Mouse (Mus musculus) spleen, adult 12 weeks (tissue): ENCODE measurements around the gene 1700013G24Rik.

Experiments used
- DNase-seq: peaks from one replicate; pipeline ENCODE4 v3.0.0; 2022; ENCODE audit warnings: low spot score

1700013G24Rik gene

DNA sequence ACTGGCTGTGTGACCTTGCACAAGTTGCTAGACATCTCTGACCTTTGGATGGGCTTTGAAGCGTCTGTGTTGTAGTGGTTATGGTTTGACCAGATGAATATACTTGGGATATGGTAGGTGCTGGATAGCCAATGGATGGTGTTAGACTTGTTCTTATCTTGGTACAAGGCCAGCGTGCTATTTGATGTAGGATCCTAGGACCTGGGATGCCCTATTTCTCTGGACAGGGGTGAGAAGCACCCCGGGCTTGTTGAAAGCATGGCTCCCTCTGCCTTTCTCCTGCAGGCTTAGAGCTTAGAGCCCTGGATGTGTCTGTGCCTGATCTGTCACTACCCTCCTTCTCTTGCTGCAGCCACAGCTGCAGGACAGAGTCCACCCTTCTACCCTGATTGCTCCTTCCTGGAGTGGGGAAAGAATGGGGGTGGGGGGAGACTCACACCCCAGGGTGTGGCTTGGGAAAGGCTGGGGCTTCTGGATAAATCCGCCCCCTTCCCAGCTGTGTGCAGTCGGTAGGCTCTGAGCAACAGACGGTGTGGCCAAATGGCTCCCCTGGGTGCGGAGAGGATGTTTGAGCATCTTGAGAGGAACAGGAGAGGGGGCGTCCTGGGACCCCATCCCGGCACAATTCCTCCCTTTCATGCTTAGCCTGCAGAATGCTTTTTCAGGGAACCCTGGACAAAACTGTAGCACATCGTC, 23.1 kb downstream of the 1700013G24Rik start:
- DNase-seq, result no peak

DNA sequence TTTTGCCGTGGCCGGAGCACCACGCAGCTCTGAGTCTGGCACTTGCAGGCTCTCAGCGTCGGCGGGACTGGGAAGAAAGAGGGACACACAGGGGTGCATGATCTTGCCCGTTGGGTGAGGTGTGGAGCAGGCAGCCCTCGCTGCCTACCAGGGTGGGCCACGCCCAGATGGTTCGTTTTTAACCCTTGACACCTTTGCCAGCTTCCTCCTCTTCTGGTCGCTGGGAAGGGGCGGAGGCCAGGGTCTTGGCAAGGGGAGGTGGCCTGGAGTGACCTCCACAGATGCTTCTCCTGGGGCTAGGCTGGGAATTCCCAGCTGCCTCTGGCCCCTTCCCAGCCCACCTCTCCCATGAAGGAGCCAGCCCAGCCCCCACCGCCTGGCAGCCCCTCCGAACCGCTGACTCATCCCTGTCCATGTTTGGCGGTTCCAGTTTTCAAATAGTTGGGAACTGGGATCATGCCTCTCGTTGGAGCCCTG, 23.7 kb downstream of the 1700013G24Rik start:
- DNase-seq, result no peak

DNA sequence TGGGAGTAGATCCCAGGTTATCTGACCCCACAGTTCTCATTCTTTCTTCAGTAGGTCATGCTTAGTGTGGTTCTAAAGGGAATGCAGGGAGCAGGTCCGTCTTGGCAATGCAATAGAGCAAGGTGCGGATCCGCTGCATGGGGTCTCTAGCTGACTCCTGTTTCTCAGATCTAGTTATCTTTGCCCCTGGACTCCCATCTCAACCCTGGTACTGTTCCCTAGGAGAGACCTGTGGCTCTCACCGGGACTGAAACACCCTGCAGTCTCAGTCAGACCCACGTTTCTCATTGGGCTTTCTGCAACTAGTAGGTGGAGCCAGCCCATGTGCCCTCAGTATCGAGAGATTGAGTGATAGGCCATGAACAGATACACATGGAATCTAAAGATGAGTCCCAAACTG, 24.5 kb downstream of the 1700013G24Rik start:
- DNase-seq, result no peak

DNA sequence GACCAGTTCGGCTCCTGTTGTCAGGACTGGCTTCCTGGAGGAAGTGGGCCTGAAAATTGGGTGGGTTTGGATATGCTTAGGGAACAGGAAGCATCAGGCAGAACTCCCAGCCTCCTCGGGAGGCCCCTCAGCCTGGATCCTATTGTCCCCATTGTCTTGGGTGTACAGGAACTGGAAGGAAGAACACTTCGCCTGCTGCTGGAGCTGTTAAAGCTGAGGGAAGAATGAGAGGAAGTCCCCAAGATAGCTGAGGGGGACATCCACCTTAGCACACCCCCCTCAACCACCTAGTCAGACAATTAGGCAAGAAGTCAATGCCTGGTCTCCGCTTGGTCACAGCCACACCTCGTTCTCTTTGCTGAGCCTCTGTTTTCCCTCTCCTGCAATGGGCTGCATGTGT, 25.2 kb downstream of the 1700013G24Rik start:
- no peak for DNase-seq

DNA sequence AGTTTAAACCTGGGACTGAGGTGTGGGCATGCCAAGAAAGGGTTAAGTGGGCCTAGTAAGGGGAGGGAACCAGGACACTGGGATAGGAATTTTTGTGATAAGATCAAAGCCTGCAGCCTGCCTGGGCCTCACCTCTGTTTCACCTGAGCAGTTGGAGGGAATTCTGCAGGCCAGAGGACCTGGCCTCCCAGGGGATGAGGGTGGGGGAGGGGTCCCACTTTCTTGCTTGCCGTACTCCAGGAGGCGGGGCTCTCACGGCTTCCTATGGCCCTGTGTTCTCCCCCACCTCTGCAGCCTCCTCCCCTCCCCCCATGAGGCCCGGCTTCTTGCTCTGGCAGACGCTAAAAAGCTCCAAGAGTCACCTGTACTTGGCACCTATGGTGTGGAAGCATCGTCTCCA, 26.7 kb downstream of the 1700013G24Rik start:
- DNase-seq, result no peak

DNA sequence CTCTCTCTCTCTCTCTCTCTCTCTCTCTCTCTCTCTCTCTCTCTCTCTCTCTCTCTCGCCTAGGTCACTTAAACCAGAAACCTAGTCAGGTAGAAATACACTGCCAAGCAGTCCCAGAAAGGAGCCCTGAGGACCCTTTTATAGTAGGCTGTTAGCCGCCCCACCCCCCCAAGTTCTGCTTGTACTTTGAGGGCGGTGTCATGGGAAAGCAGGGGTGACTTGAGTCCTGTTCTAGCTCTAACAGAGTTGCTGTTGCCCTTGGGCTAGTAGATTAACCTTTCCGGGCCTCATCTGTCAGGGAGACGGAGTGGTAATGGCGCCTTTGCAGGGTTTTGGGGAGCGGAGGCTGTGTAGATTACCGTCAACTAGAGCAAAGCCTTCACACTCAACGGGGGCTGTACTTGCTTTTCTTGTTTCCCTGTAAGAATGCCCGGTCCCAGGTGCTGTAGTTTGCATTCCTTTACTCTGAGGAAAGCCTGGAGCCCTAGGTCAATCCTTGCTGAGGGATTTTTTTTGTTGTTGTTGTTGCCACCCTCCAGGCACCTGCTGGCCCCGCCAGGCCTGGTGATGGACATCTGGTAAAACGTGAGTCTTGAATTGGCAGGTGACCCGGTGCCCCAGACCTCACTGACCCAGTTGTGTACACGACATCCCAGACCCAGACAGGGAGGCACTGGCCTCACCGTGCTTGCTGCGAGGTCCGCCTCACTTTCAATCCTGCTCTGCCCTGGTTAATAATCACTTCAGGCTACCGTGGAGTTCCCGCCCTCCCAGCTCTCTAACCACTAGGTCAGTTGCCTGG, 27.3 kb downstream of the 1700013G24Rik start:
- no peak for DNase-seq

DNA sequence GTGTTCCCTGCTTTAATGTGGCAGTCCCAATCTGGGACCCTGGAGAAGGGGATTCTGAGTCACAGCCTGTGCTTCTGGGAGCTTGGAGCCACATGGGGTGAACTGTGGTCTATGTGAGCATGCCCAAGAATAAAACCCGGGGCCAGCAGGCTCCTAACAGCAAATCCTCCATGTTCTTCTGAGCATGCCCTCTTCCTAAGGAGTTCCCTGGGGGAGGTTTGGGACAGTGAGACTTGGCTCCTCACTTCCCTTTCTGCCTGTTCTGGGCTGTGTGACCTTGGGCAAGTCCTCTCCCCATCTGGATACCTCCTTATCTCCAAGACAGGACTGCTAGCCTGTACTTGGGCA, 27.9 kb downstream of the 1700013G24Rik start:
- DNase-seq, result no peak

DNA sequence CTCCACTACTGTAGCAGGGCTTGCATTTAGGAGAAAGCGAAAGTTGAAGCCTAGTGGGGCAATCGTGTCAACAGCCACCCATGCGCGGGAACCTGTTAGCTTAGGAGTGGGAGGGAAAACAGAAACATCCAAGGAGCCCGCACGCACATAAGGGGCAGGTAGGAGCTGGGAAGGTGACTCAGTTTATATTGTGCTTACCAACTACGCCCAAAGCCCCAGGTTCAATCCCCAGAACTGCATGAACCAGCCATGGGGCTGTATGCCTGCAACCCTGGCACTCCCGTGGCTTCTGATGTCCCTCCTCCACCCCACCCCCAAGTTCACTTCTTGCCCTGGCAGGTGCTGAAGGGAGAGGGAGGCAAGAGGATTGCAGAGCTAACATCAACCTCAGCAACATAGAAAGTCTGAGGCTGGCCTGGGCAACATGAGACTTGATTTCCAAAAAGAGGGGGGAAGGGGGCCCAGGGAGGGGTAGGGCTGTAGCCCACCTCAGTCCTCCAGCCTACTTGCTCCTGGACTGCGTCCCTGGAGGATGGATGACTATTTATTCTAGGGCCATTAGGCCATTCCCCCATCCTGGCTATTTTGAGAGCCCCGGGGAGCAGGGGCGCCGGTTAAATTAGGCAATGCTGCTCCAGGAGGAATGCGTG, 28.4 kb downstream of the 1700013G24Rik start:
- DNase-seq, result no peak

DNA sequence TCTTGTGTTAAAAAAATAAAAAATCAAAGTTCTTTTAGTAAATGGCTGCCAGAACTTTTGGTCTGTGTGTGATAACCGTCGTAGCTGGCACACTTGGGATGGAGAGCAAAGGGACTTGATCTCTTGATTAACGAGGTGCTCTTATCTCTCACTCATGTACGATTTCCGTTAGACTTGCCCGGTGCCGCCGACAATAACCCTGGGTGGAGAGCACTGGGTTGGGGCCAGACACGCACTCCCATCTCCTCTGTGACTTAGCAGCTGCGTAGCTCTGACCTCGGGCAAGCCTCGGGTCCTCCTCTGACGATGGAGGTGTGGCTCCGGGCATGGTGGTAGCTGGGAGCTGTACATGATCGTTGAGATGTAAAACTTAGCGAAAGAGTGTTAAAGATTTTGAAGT, 30.8 kb downstream of the 1700013G24Rik start:
- DNase-seq, result no peak

DNA sequence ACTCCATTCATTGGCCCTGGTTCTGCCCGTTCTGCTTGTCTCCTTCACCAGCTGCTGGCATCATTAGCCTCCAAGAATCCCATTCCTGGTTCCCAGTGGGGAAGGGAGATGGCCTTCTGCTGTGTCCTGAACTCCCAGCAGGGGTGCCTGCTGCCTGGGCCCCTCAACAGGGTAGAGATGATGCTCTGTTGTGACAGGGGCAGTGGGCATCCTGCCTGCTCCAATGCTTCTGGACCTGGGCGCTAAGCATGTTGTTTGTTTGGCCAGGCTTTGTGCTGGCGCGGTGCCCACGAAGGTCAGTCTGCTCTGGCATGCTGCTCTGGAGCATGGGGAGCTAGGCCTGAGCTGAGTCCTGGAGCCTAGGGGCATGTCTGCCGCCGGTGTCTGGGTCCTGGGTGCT, 31.5 kb downstream of the 1700013G24Rik start:
- DNase-seq, result no peak

DNA sequence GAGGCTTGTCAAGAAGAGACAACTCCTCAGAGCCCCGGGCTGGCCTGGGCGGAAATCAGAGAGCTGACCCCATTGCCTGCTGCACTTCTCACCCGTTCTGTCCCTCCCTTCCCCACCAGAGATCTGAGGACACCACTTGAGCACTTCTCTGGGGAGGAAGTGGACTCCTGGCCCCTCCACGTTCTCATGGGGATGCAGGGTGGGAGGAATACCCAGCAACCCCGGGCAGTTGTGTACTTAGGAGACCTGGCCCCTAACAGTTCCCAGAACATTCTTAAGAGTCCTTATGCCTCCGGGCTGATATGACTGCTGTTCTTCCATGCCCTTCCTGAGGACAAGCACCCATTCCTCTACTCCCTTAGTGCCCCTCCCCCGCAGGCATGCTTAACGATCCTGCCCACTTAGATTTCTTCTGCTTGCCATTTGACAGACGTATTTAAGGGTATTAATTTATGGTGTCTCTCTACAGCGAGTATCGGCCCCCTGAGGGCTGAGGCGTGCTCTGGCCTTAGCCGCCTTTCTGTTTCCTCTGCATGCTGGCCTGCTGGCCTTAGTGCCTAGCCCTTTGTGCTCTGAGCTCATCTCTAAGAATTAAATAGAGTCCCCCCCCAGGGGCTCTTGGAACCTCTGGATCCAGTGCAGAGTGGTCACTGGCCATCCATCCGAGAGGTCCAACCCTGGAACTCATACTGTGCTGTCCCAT, 32.3 kb downstream of the 1700013G24Rik start:
- no peak for DNase-seq

DNA sequence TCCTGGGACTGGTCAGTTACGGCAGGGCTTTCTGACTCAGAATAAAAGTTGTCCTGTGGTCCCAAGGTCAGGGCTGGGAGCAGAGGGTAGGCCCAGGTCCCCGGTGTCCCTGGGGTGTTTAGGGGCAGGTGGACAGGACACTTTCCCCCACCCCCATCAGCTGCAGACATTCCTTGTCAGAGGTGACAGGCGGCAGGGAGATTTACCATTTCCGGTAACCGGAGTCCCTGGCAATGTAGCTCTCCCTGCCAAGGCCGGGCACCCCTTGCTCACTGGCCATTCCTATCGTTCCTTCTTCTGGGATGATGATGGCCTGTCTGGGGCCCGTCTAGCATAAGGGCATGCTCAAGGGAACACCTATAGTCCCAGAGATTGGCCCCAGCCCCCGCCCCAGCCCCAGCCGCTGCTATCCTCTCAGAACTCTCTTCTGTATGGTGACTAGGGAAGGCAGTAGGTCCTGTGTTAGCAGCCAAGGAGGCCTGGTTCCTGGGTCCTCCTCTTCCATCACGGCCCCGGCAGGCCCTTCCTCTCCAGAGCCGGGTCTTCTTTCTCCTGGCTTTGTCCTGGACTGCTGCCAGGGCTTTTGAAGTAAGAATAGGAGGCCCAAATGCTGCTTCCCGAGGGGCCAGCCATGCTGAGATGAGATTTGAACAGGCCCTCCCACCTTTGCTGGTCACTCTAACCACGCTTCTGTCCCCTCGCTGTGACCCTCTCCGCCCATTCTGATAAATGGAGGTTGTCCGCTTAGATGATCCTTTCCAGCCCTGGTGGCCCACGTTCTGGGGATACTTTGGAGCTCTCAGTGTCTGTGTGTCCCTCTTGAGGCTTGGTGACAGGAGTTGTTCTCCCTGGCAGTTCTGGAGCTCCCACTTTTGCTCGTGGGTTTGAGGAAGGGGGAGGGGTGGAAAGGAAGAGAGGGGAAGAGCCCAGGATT, 33.3 kb downstream of the 1700013G24Rik start:
- DNase-seq, result no peak

DNA sequence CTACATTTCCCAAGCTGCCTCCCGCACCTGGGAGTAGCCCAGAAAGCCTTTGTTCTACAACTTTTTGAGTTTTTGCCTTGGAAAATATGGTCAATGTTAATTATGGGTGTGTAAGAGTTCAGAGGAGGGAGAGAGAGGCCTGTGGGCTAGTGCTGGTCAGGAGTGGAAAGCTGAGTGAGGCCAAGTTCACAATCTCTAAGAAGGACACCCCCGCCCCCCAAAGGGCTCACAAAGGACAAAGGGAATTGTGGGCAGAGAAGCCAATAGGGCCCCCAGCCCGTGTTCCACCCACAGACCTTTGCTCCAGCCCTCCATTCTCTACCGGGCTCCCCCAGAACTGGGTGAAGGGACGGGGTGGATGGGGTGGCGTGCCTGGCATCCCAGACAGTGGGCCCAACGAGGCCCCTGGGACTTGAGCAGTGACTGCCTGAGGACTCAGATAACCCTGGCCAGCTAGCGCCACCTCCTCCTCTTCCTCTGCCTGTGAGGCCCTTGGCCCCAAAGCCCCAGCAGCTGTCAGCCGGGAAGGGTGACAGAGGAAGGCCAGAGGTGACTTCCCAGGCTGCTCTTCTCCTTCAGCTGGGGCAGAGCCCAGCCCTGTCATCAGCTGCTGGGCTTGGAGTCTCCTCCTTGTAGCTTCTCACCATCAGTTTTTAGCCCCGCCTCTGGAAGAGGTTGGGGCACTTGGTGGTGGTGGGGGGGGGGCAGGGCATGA, 34.4 kb downstream of the 1700013G24Rik start:
- DNase-seq, result no peak

DNA sequence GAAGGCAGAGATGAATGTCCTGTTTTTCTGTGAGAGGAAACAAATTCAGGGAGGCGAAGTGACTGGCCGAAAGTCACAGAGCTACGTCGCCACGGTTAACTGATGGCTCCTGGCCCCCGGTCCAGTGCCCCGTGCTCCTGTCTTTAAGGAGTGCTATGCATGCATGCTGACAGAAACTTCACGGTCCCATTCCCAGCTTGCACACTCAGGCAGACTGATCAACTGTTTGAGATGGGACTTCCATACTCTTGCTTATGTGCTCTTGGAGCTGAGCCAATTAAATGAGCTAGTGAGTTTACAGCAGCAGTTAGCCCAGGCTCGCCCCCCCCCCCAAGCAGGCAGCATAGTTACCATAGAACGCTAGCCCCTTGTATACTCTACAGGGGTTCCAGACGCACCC, 35.0 kb downstream of the 1700013G24Rik start:
- DNase-seq, result no peak

DNA sequence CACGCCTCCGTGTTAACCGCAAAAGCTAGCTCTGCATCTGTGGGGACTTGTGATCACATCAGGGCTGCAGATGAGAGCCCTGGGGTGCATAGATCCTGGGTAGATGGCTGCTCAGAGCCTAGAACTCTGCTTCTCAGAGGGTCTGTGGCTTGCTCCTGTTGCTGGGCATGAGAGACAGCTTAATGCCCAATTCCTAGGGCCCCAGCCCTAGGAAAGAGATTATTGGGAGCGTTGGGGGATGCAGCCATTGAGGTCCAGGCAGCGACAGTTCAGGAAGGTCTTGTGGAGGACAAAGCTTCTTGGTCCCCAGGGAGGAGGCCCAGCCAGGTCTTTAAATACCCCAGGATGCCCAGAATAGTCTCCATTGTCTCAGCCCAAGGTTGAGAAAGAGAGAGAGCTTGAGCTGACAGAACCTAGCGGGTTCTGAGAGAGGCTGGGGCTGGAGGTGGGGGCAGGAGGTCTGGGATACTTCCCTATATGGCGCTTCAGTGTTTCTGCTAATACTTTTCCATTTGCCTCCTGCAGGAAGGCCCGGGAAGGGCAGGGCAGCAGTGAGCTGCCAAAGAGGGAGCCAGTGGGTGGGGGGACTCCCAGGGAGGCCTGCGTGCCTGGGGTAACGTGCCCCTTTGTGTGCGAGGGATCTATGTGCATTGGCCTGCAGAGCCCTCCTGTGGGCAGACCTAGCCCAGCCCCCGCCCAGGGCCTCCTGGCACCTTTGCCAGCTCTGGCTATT, 35.7 kb downstream of the 1700013G24Rik start:
- no peak for DNase-seq

DNA sequence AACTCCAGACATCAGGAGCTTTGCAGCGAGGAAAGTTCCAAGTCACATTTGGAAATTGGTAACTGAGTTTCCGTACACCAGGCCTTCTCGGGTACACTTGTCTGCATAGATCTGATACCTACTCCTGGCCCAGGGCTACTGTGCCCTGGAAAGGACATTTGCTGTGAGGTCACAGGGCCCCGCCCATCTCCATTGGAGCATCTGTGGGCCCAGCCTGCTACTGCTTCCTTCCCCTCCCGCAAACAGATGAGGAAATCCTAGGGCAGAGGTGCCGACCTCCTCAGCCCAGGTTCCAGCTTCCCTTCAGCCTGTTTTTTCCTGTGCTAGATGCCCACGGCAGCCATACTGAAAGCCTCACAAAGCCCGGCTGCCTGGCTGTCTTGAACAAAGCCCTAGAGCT, 36.9 kb downstream of the 1700013G24Rik start:
- DNase-seq, result no peak

DNA sequence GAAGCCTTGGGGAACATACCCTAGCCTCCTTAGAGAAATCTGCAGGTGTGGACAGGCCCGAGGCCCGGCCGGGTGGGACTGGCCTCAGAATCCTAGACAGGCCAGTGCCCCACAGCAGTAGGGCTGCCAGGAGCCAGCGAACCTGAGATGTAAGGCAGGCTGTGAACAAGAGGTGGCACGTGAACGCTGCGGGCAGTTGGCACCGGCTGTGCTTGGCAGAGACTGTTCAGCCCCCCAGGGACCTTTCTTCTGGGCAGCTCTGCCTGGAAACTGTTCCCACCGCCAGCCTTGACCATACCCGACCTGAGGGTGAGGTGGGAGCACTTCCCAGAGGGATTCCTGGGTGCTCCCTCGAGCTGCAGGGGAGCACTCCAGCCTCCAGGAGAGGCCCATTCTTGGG, 39.5 kb downstream of the 1700013G24Rik start:
- no peak for DNase-seq

DNA sequence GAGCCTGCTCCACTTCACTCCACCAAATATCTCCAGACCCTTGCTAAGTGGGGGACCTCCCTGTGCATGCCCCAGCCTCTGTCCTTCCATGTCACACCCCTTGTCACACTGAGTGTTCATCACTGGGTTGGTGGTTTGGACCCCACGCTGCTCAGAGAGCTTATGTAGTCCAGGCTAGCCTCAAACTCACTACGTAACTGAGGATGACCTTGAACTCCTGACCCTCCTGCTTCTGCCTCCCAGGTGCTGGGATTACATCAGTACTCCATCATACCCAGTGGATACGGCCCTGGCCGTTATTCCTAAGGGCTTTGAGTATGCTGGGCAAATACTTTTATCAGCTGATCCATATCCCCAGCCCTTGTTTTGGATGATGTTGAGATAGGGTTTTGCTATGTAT, 40.1 kb downstream of the 1700013G24Rik start:
- DNase-seq, result no peak

DNA sequence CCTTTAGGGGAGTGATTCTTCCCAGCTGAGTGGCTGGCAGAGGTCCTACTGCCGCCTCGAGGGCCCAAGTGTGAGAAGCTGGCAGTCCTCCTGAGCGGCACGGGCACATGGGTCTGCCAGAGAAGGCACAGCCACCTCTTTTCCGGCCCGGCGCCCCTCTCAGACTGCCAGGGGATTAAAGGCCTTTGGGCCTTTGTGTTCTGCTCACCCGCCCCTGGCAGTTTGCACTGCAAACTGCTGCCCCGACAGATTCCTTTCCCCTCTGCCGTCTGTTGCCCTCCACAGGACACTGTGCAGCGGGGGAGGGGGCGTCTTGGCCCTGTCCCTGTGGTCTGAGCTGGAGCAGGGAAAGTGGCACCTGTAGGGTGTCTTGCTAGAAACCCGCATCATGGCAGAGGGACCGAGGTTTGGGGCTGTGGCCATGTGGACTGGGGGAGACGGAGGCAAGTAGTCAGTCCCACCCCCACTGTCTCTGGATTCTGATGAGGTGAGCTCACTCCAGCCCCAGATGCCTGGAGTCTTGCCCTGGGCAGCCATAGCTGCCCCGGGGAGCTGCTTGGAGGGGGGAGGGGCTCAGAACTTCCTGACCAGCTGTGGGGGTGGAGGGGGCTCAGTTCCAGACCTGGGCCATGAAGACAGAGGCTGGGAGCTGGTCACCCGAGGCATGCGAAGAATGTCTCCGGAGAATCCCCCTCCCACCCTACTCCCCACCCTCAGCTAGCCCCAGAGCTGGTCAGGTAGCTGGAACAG, 41.8 kb downstream of the 1700013G24Rik start:
- DNase-seq, result no peak
